Mouse (Mus musculus) CH12.LX (cell line): Measurements from ENCODE around the gene Ifnl3. TPM values are rescaled to one million over a fixed set of nuclear protein-coding genes. Genes with fewer than 3 reads are reported as not detected.

Experiments
- DNase-seq: peaks from one replicate; pipeline ENCODE4 v3.0.0-alpha.2; 2013; ENCODE audit errors: extremely low read depth
- H3K27ac ChIP-seq: 2 replicates; pipeline ENCODE4 v1.5.1; 2012; ENCODE audit warnings: low read depth, mild to moderate bottlenecking, control low read depth, moderate library complexity; ENCODE audit not compliant: insufficient read depth
- H3K27me3 ChIP-seq: replicated peaks from 2 replicates; pipeline ENCODE3; 2012; ENCODE audit warnings: inconsistent platforms
- H3K36me3 ChIP-seq, 2 experiments: replicated peaks in 1 of 2; 2 replicates each; pipeline versions ENCODE3 to v1.6.1; 2012; ENCODE audit warnings: inconsistent platforms in 1 of 2, low read length in 1 of 2, mild to moderate bottlenecking in 1 of 2, mixed read lengths in 1 of 2, moderate library complexity in 1 of 2; ENCODE audit not compliant: control insufficient read depth in 1 of 2, insufficient read depth in 1 of 2
- H3K4me1 ChIP-seq, 2 experiments: 2 replicates each; pipeline ENCODE4 v1.6.1; 2012; ENCODE audit warnings: inconsistent platforms in 1 of 2, moderate library complexity in 1 of 2; ENCODE audit not compliant: insufficient read depth in 2 of 2, control insufficient read depth in 1 of 2
- H3K4me2 ChIP-seq: 2 replicates; pipeline ENCODE4 v1.6.1; 2012; ENCODE audit warnings: low read depth, mild to moderate bottlenecking, control low read depth; ENCODE audit not compliant: poor library complexity, insufficient read depth, severe bottlenecking
- H3K4me3 ChIP-seq, 3 experiments: fragments of 150-350 bp in 1 of 3; sonication (generic) in 1 of 3; replicated peaks in 1 of 3; 2 replicates each; pipeline versions ENCODE3 to v1.5.1; 2011 to 2012; ENCODE audit warnings: low read depth in 2 of 3, low read length in 2 of 3, mild to moderate bottlenecking in 2 of 3, moderate library complexity in 2 of 3, control low read depth in 1 of 3, improper control_type of control experiment in 1 of 3, inconsistent platforms in 1 of 3, mixed read lengths in 1 of 3; ENCODE audit not compliant: poor library complexity in 1 of 3
- H3K79me2 ChIP-seq: replicated peaks from 2 replicates; pipeline ENCODE4 v1.6.1; 2012; ENCODE audit warnings: mild to moderate bottlenecking, moderate library complexity; ENCODE audit not compliant: control insufficient read depth, poor library complexity, insufficient read depth, severe bottlenecking; ENCODE audit errors: extremely low read depth
- H3K9ac ChIP-seq: 2 replicates; pipeline ENCODE4 v1.6.1; 2012; ENCODE audit warnings: low read depth, mild to moderate bottlenecking, control low read depth, moderate library complexity; ENCODE audit not compliant: insufficient read depth
- H3K9me3 ChIP-seq: replicated peaks from 2 replicates; pipeline ENCODE3; 2012; ENCODE audit warnings: low read length, inconsistent platforms, mixed read lengths
- BHLHE40 ChIP-seq: IDR thresholded peaks from 2 replicates; pipeline ENCODE4 v1.6.1; 2011; ENCODE audit warnings: mild to moderate bottlenecking, low read depth, low read length, improper control_type of control experiment
- CHD1 ChIP-seq: IDR thresholded peaks from 2 replicates; pipeline ENCODE4 v1.6.1; 2012; ENCODE audit warnings: low read depth, low read length, improper control_type of control experiment, inconsistent platforms
- CTCF ChIP-seq, 2 experiments: IDR thresholded peaks in 1 of 2; conservative IDR thresholded peaks in 1 of 2; 2 replicates each; pipeline ENCODE4 v1.5.1; 2011 to 2012; ENCODE audit warnings: low read depth in 2 of 2, low read length in 2 of 2, improper control_type of control experiment in 1 of 2, inconsistent platforms in 1 of 2, mild to moderate bottlenecking in 1 of 2, moderate library complexity in 1 of 2
- ETS1 ChIP-seq: conservative IDR thresholded peaks from 2 replicates; pipeline ENCODE4 v1.6.1; 2012; ENCODE audit warnings: low read depth, mild to moderate bottlenecking, inconsistent platforms, low read length, improper control_type of control experiment, moderate library complexity
- HCFC1 ChIP-seq: IDR thresholded peaks from 2 replicates; pipeline ENCODE4 v1.6.1; 2012; ENCODE audit warnings: low read depth, mild to moderate bottlenecking, inconsistent platforms, low read length, improper control_type of control experiment
- IRF4 ChIP-seq: IDR thresholded peaks from 2 replicates; pipeline ENCODE4 v1.6.1; 2014; ENCODE audit warnings: low read depth, mild to moderate bottlenecking, inconsistent platforms, low read length, improper control_type of control experiment
- JUN ChIP-seq: IDR thresholded peaks from 2 replicates; pipeline ENCODE4 v1.6.1; 2011; ENCODE audit warnings: low read depth, mild to moderate bottlenecking, low read length, improper control_type of control experiment, moderate library complexity; ENCODE audit not compliant: insufficient read depth
- MAX ChIP-seq: IDR thresholded peaks from 2 replicates; pipeline ENCODE4 v1.6.1; 2011; ENCODE audit warnings: low read length, improper control_type of control experiment
- MEF2A ChIP-seq: IDR thresholded peaks from 2 replicates; pipeline ENCODE4 v1.6.1; 2014; ENCODE audit warnings: low read depth, mild to moderate bottlenecking, inconsistent platforms, low read length, improper control_type of control experiment, borderline replicate concordance
- NELFE ChIP-seq: IDR thresholded peaks from 2 replicates; pipeline ENCODE4 v1.6.1; 2011; ENCODE audit warnings: low read depth, low read length, improper control_type of control experiment
- NRF1 ChIP-seq: IDR thresholded peaks from 2 replicates; pipeline ENCODE4 v1.6.1; 2014; ENCODE audit warnings: low read depth, mild to moderate bottlenecking, inconsistent platforms, low read length, improper control_type of control experiment, moderate library complexity
- PAX5 ChIP-seq: IDR thresholded peaks from 2 replicates; pipeline ENCODE4 v1.6.1; 2012; ENCODE audit warnings: low read length, inconsistent platforms, mixed read lengths
- POLR2A ChIP-seq: IDR thresholded peaks from 2 replicates; pipeline ENCODE4 v1.6.1; 2011; ENCODE audit warnings: low read depth, mild to moderate bottlenecking, improper control_type of control experiment, low read length
- RAD21 ChIP-seq: IDR thresholded peaks from 2 replicates; pipeline ENCODE4 v1.6.1; 2011; ENCODE audit warnings: low read depth, mild to moderate bottlenecking, low read length, improper control_type of control experiment, moderate library complexity
- SMC3 ChIP-seq: IDR thresholded peaks from 2 replicates; pipeline ENCODE4 v1.6.1; 2011; ENCODE audit warnings: low read depth, low read length, improper control_type of control experiment
- UBTF ChIP-seq: IDR thresholded peaks from 2 replicates; pipeline ENCODE4 v1.6.1; 2012; ENCODE audit warnings: low read depth, mild to moderate bottlenecking, inconsistent platforms, low read length, improper control_type of control experiment, moderate library complexity
- USF1 ChIP-seq: IDR thresholded peaks from 2 replicates; pipeline ENCODE4 v1.6.1; 2014; ENCODE audit warnings: low read depth, mild to moderate bottlenecking, inconsistent platforms, low read length, improper control_type of control experiment
- ZNF384 ChIP-seq: IDR thresholded peaks from 2 replicates; pipeline ENCODE4 v1.6.1; 2012; ENCODE audit warnings: low read depth, low read length, improper control_type of control experiment, inconsistent platforms
- dilution Hi-C: fragments of 300-500 bp; cut with MboI; formaldehyde crosslinking; loops from 2 replicates; pipeline ENCODE4 v1.14.3; 2020; ENCODE audit warnings: low sequenced_read_pairs; ENCODE audit not compliant: extremely low pct_unique_long_range_greater_than_20kb, extremely low pct_ligation_motif_present
- in situ Hi-C: fragments of 300-500 bp; cut with MboI; formaldehyde crosslinking; loops from 3 replicates; pipeline ENCODE4 v1.14.3; 2019; ENCODE audit warnings: low sequenced_read_pairs, low pct_ligation_motif_present, low pct_unique_long_range_greater_than_20kb, mixed read lengths
- polyA plus RNA-seq: library from polyadenylated mRNA; unstranded; fragments of >175 nt; gene quantifications from 2 replicates; pipeline ENCODE4 v1.2.1, GENCODE M21; 2012; ENCODE audit warnings: low read depth; ENCODE audit not compliant: insufficient read length
- total RNA-seq, 2 experiments: library from RNA; depleted of rRNA; stranded (reverse); fragments of 300-350 nt in 1 of 2; fragments of >200 nt in 1 of 2; gene quantifications; 2 replicates each; pipeline ENCODE4 v1.2.3; 2012 to 2014

The Ifnl3 gene
- total and polyA plus RNA-seq, 3 experiments = not detected

- Histone ChIP-seq H3K36me3 (peaks cover 77 to 94% of the 10 kb centered on the region in 2 experiments), H3K4me3 (no peak overlapping the region), H3K27me3 (no peaks in the 10 kb centered on the region)
- dilution Hi-C loops = no loop called here
- TF ChIP-seq USF1 (no peak), ZNF384 (no peak), POLR2A (no peak), BHLHE40 (no peak), HCFC1 (no peak), CTCF (conservative IDR thresholded peaks at IDR 0.05 in 1 of 2, IDR thresholded peaks at IDR 0.05 in 1 of 2; ENCODE audit: low read depth in 2 of 2, low read length in 2 of 2) (no peak), CHD1 (no peak), MEF2A (no peak), NELFE (no peak), MAX (no peak)
- TF ChIP-seq, all 38 proteins: peak for 0
- in situ Hi-C loops = no loop called here
- no peak overlapping the region for H3K27ac ChIP-seq
- H3K79me2 ChIP-seq = no peaks in the 10 kb centered on the region
- no peak overlapping the region for H3K4me2 ChIP-seq
- no peaks in the 10 kb centered on the region for H3K9me3 ChIP-seq
- no peak overlapping the region for H3K9ac ChIP-seq
- DNase-seq = no peak
- peaks cover 0 to 15% of the 10 kb centered on the region in 2 experiments; a peak in 2 of 4 replicates for H3K4me1 ChIP-seq
These were observed 39.7 kb downstream of the Ifnl3 start for GRCm38 (mm10) chr7:28562371-28562770.

GRCm38 (mm10) chr7:28562951-28563350, 40.3 kb downstream of the Ifnl3 start:
- no peak overlapping the region for H3K4me2 ChIP-seq
- H3K9me3 ChIP-seq = no peaks in the 10 kb centered on the region
- TF ChIP-seq UBTF (no peak), RAD21 (no peak), JUN (no peak), NRF1 (no peak)
- in situ Hi-C loops = no loop called here
- H3K79me2 ChIP-seq = no peaks in the 10 kb centered on the region
- H3K36me3 ChIP-seq = peaks cover 79 to 94% of the 10 kb centered on the region in 2 experiments
- H3K27ac ChIP-seq = no peak overlapping the region
- H3K27me3 ChIP-seq = no peaks in the 10 kb centered on the region
- H3K9ac ChIP-seq = no peak overlapping the region
- no peak for DNase-seq
- dilution Hi-C loops = no loop called here
- H3K4me1 ChIP-seq = peaks cover 0 to 9% of the 10 kb centered on the region in 2 experiments; a peak in 2 of 4 replicates
- H3K4me3 ChIP-seq = no peak overlapping the region

- Histone ChIP-seq H3K9me3 (no peaks in the 10 kb centered on the region), H3K4me1 (peaks cover 2 to 13% of the 10 kb centered on the region in 2 experiments), H3K27ac (no peak overlapping the region), H3K79me2 (no peaks in the 10 kb centered on the region), H3K4me3 (no peak overlapping the region), H3K4me2 (no peak overlapping the region), H3K27me3 (no peaks in the 10 kb centered on the region), H3K36me3 (peaks cover 65 to 93% of the 10 kb centered on the region in 2 experiments), H3K9ac (no peak overlapping the region)
- no peak for TF ChIP-seq IRF4
- no peak for TF ChIP-seq PAX5
- no peak for TF ChIP-seq NRF1
- TF ChIP-seq HCFC1 = no peak
- TF ChIP-seq SMC3 = no peak
- no peak for TF ChIP-seq ETS1
- in situ Hi-C loops (no loop called here), dilution Hi-C loops (no loop called here)
- DNase-seq = no peak
These were observed 42.8 kb downstream of the Ifnl3 start for GRCm38 (mm10) chr7:28565407-28565806.
